Mouse (Mus musculus): ENCODE measurements around the gene Espnl. TPM values are rescaled to one million over a fixed set of nuclear protein-coding genes. Genes with fewer than 3 reads are reported as not detected.

Espnl gene
- polyA plus RNA-seq, 2 experiments, result 0.01 to 0.03 TPM

DNA sequence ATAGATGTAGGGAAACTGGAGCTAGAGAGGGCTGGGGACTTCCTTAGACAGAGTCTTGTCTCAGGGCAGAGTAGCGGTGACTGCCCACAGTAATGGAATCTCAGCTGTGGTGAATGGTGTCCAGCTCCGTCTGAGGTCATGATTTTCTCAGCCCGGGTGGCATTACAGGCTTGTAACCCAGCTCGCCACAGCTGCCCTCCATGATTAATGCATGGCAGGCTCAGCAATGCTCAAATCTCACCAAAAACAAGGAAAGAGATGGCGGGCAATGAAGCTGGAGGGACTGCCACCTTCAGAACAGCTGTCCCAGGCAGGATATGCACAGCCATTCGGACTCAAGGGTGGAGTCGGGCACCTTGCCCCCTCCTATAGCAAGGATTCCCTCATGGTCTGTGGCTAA, 15.5 kb downstream of the Espnl start:
- no peak overlapping the region for H3K9ac ChIP-seq (replicated peaks)
- H3K4me2 ChIP-seq (ENCODE audit: low read depth), result no peak overlapping the region
- TF ChIP-seq CTCF (IDR thresholded peaks at IDR 0.05; ENCODE audit: low read depth) (no peak), EP300 (IDR thresholded peaks at IDR 0.05; ENCODE audit: low read depth) (no peak)
- WGBS (ENCODE audit: insufficient replicate concordance), result 57% methylated on average over 7 of the region's 7 CpGs
- H3K4me1 ChIP-seq (replicated peaks; ENCODE audit: control insufficient read depth in 2 of 2, insufficient read depth in 2 of 2, low read length in 1 of 2), result 0 out of 4 replicates have a peak, but pooled peaks cover 0 to 3% of the 10 kb centered on the region in 2 experiments
- H3K27ac ChIP-seq, result no peak overlapping the region
- ATAC-seq (ENCODE audit: insufficient read depth) (no peak), DNase-seq (ENCODE audit: low read depth in 3 of 3, low spot score in 3 of 3) (no peak)
- no peak overlapping the region for H3K4me3 ChIP-seq (ENCODE audit: insufficient read depth in 1 of 2, low read depth in 2 of 2, low read length in 2 of 2)
- no peaks in the 10 kb centered on the region for H3K36me3 ChIP-seq (replicated peaks; ENCODE audit: control insufficient read depth, insufficient read depth, low read depth)
- no peaks in the 10 kb centered on the region; the same call in 1 of the 2 replicates for H3K27me3 ChIP-seq (ENCODE audit: control insufficient read depth, insufficient read depth, low read length)
- no peaks in the 10 kb centered on the region for H3K9me3 ChIP-seq (ENCODE audit: control insufficient read depth, low read length)

DNA sequence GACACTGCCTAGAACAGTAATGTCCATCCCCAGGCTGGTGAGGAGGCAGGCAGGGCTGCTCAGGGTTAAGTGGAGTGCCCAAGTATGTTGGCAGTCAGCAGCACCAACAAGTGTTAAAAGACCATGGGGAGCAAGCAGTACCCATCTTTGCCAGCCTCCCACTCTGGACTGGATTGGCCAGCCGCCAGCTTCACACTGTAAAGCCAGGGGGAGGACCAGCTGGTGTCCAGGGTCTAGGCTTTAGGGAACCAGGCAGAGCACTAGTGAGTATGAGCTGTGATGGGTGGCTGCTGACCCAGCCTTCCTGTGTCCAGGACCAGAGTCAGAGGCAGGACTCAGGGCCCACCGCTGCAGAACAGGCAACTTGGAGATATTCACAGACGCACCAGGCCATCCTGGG, 22.1 kb downstream of the Espnl start:
- DNase-seq (ENCODE audit: low read depth in 3 of 3, low spot score in 3 of 3), result no peak
- H3K36me3 ChIP-seq (replicated peaks; ENCODE audit: control insufficient read depth, insufficient read depth, low read depth), result no peaks in the 10 kb centered on the region
- no peak overlapping the region for H3K9ac ChIP-seq (replicated peaks)
- H3K27ac ChIP-seq, result no peak overlapping the region
- H3K27me3 ChIP-seq (ENCODE audit: control insufficient read depth, insufficient read depth, low read length), result peaks cover 35% of the 10 kb centered on the region
- no peak for ATAC-seq (ENCODE audit: insufficient read depth)
- H3K4me1 ChIP-seq (replicated peaks; ENCODE audit: control insufficient read depth in 2 of 2, insufficient read depth in 2 of 2, low read length in 1 of 2), result no peaks in the 10 kb centered on the region
- TF ChIP-seq CTCF (IDR thresholded peaks at IDR 0.05; ENCODE audit: low read depth), result no peak
- TF ChIP-seq EP300 (IDR thresholded peaks at IDR 0.05; ENCODE audit: low read depth), result no peak
- no peak overlapping the region for H3K4me3 ChIP-seq (ENCODE audit: insufficient read depth in 1 of 2, low read depth in 2 of 2, low read length in 2 of 2)
- no peaks in the 10 kb centered on the region for H3K9me3 ChIP-seq (ENCODE audit: control insufficient read depth, low read length)
- 65% methylated on average over 3 of the region's 3 CpGs for WGBS (ENCODE audit: insufficient replicate concordance)
- H3K4me2 ChIP-seq (ENCODE audit: low read depth), result no peak overlapping the region

DNA sequence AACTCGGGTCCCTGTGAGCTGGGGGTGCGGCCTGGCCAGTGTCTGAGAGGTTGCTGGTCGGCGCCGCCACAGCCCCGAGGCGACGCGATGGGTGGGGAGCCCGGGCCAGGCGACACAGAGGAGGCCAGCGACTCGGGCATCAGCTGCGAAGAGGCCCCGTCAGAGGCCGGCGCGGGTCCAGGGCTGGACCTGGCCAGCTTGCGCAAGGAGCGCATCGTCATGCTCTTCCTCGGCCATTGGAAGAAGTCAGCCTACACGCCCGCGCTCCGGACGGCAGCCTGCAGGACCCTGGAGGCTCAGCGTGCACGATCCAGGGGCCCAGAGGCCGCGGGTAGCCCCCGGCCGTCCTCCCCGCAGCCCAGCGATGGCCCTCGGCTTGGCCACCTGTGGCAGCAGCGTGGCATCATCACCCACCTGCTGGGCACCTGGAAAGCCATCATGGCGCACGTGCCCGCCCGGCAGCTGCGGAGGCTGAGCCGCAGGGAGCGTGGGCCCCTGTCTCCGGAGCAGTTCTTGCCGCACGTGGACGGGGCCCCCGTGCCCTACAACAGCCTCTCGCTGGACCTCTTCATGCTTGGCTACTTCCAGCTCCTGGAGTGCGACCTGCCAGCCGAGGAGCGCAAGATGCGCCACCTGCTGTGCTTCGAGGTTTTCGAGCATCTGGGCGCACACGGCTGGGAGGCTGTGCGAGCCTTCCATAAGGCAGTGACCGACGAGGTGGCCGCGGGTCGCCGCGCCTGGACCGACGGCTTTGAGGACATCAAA, 23.2 kb downstream of the Espnl start:
- Histone ChIP-seq H3K9me3 (ENCODE audit: control insufficient read depth, low read length) (no peaks in the 10 kb centered on the region), H3K27ac (no peak overlapping the region), H3K9ac (replicated peaks) (no peak overlapping the region), H3K27me3 (ENCODE audit: control insufficient read depth, insufficient read depth, low read length) (peaks cover 35% of the 10 kb centered on the region), H3K4me3 (ENCODE audit: insufficient read depth in 1 of 2, low read depth in 2 of 2, low read length in 2 of 2) (no peak overlapping the region), H3K4me2 (ENCODE audit: low read depth) (no peak overlapping the region), H3K4me1 (replicated peaks; ENCODE audit: control insufficient read depth in 2 of 2, insufficient read depth in 2 of 2, low read length in 1 of 2) (no peaks in the 10 kb centered on the region), H3K36me3 (replicated peaks; ENCODE audit: control insufficient read depth, insufficient read depth, low read depth) (no peaks in the 10 kb centered on the region)
- ATAC-seq (ENCODE audit: insufficient read depth) (no peak), DNase-seq (ENCODE audit: low read depth in 3 of 3, low spot score in 3 of 3) (no peak)
- no peak for TF ChIP-seq EP300 (IDR thresholded peaks at IDR 0.05; ENCODE audit: low read depth)
- peak; percentile 24; the same call in 1 of the 2 replicates for TF ChIP-seq CTCF (IDR thresholded peaks at IDR 0.05; ENCODE audit: low read depth)
- 6% methylated on average over 68 of the region's 68 CpGs for WGBS (ENCODE audit: insufficient replicate concordance)

DNA sequence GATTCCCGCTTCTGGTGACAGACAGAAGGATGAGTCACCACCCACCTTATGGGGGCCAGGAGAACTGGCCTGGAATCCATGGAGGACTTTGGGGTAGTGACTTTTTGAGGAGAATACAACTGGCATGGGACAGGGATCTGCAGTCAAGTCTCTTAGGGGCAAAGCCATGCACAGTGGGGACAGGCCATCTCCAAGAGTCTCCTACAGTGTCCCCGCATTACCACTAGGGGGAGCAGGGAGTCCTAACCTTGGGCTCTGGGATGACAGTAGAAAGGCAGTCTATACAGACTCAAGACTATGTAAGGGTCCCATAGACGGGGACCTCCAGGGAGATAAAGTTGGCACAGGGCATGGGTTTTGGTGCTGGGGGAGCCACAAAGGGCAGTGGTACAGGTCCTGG, 25.0 kb downstream of the Espnl start:
- peak; percentile 37 to 55 (median 42) for DNase-seq (ENCODE audit: low read depth in 3 of 3, low spot score in 3 of 3)
- peaks cover 35% of the 10 kb centered on the region for H3K27me3 ChIP-seq (ENCODE audit: control insufficient read depth, insufficient read depth, low read length)

DNA sequence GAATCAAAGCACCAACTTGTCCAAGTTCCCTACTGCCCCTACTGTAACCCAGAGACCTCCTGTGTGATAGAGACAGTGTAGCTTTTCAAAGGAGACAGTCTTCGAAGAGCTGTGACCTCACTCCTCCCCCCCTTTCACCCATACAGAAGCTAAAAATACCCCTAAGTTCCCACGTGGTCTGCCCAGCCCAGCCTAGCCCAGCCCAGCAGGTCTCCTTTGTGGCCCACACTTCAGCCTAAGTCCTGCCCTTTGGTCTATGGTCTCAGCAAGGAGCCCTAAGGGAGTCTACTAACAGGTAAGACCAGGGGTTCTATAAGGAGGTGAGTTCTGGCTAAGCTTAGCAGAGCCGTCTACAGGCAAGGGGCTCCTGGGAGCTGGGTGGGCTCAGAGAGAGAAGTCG, 29.0 kb downstream of the Espnl start, which contains the start of gene Klhl30:
Gene Klhl30 (plus strand): TSS at position 176 of the 400 bp plus-strand sequence.
- Histone ChIP-seq H3K4me1 (replicated peaks; ENCODE audit: control insufficient read depth in 2 of 2, insufficient read depth in 2 of 2, low read length in 1 of 2) (no peaks in the 10 kb centered on the region), H3K4me2 (ENCODE audit: low read depth) (no peak within 1 kb of the TSS), H3K9me3 (ENCODE audit: control insufficient read depth, low read length) (no peaks in the 10 kb centered on the region), H3K4me3 (ENCODE audit: insufficient read depth in 1 of 2, low read depth in 2 of 2, low read length in 2 of 2) (no peak within 1 kb of the TSS), H3K27me3 (ENCODE audit: control insufficient read depth, insufficient read depth, low read length) (peaks cover 10% of the 10 kb centered on the region), H3K36me3 (replicated peaks; ENCODE audit: control insufficient read depth, insufficient read depth, low read depth) (no peaks in the 10 kb centered on the region), H3K27ac (no peak within 1 kb of the TSS), H3K9ac (replicated peaks) (no peak within 1 kb of the TSS)
- 39% methylated on average over 4 of the region's 4 CpGs for WGBS (ENCODE audit: insufficient replicate concordance)
- DNase-seq (ENCODE audit: low read depth in 3 of 3, low spot score in 3 of 3) (no peak), ATAC-seq (ENCODE audit: insufficient read depth) (no peak)
- no peak for TF ChIP-seq EP300 (IDR thresholded peaks at IDR 0.05; ENCODE audit: low read depth)
- no peak for TF ChIP-seq CTCF (IDR thresholded peaks at IDR 0.05; ENCODE audit: low read depth)

More for the DNA sequence above, 25.0 kb downstream of the Espnl start:
- H3K4me1 ChIP-seq (replicated peaks; ENCODE audit: control insufficient read depth in 2 of 2, insufficient read depth in 2 of 2, low read length in 1 of 2), result no peaks in the 10 kb centered on the region
- H3K9ac ChIP-seq (replicated peaks), result no peak overlapping the region
- no peaks in the 10 kb centered on the region for H3K9me3 ChIP-seq (ENCODE audit: control insufficient read depth, low read length)
- TF ChIP-seq EP300 (IDR thresholded peaks at IDR 0.05; ENCODE audit: low read depth), result no peak
- TF ChIP-seq CTCF (IDR thresholded peaks at IDR 0.05; ENCODE audit: low read depth), result peak; percentile 95
- no peak for ATAC-seq (ENCODE audit: insufficient read depth)
- H3K4me3 ChIP-seq (ENCODE audit: insufficient read depth in 1 of 2, low read depth in 2 of 2, low read length in 2 of 2), result no peak overlapping the region
- no peak overlapping the region for H3K27ac ChIP-seq
- no peaks in the 10 kb centered on the region for H3K36me3 ChIP-seq (replicated peaks; ENCODE audit: control insufficient read depth, insufficient read depth, low read depth)
- H3K4me2 ChIP-seq (ENCODE audit: low read depth), result no peak overlapping the region
- WGBS (ENCODE audit: insufficient replicate concordance), result 27% methylated on average over 3 of the region's 3 CpGs
